Mouse (Mus musculus) mouse embryonic stem cell (cell line): Measurements from ENCODE around the gene Gm8653.
"Not testable (repeated sequence)": the region's sequence is repeated elsewhere in the genome, so short reads cannot be mapped to it uniquely, and the experiment has no call there.

Experiments used
- in situ Hi-C, 2 experiments: fragments of 300-500 bp; cut with MboI; formaldehyde crosslinking; loops; 1 replicate in 1 of 2; 3 replicates in 1 of 2; pipeline ENCODE4 v1.14.3; 2019 to 2020; ENCODE audit warnings: low sequenced_read_pairs in 2 of 2, low pct_unique_long_range_greater_than_20kb in 1 of 2, mixed read lengths in 1 of 2; ENCODE audit not compliant: unreplicated experiment in 1 of 2

The Gm8653 gene

DNA sequence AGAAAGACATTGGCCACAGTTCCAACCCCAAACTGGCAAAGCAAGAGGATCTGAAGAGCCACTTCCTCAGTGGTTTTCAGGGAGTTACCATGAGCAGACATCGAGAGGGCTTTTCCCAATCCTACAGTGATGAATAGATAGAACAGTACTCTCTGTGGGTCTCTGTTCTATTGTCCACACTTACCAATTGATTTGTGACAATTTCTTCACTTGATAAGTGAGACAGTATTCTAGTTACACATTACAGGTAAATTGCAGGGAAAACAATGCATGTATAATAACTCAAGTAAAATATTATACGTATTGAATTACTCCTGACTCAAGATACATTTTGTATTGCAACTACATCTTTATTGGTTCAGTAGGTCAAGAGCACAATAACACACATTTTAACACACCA, at the start of gene Gm8653:
Gm8653 (minus strand) TSS at position 101 of the 400 bp plus-strand sequence.
- in situ Hi-C loops: not testable (repeated sequence)

- in situ Hi-C loops: not testable (repeated sequence)
These were observed 28.3 kb upstream of the Gm8653 start, which contains the start of gene Gm8453 for GRCm38 (mm10) chr7:22229384-22229783. Gene Gm8453, minus strand, starts transcription at chr7:22229484.

- in situ Hi-C loops: not testable (repeated sequence)
These were observed 12.0 kb downstream of the Gm8653 start, which contains the start of gene Vmn1r143 for GRCm38 (mm10) chr7:22189077-22189476. Gene Vmn1r143, plus strand, starts transcription at chr7:22189377.

GRCm38 (mm10) chr7:22163935-22164334, 37.1 kb downstream of the Gm8653 start, which contains the start of gene Vmn1r142:
Gene Vmn1r142, minus strand, starts transcription at chr7:22164035.
- in situ Hi-C loops: not testable (repeated sequence)
